Mouse (Mus musculus): ENCODE measurements at regions not wholly inside any gene's neighbourhood (a gene's known extent, or its start where the extent isn't known, plus 50 kb on each side); places are given as distances from the start of the nearest gene placed in this dataset.

- TF ChIP-seq ZC3H11A (IDR thresholded peaks at IDR 0.05; ENCODE audit: borderline replicate concordance, low read depth, low read length) (no peak), ZNF384 (IDR thresholded peaks at IDR 0.05; ENCODE audit: low read depth, low read length) (no peak), CHD2 (IDR thresholded peaks at IDR 0.05; ENCODE audit: low read depth, low read length) (no peak), MAFK (IDR thresholded peaks at IDR 0.05; ENCODE audit: insufficient read depth, low read depth, low read length) (no peak), HCFC1 (IDR thresholded peaks at IDR 0.05; ENCODE audit: borderline replicate concordance, insufficient read depth, low read length) (no peak)
- Histone ChIP-seq H3K36me3 (ENCODE audit: control insufficient read depth, insufficient read depth, low read length, poor library complexity, severe bottlenecking) (no peaks in the 10 kb centered on the region), H3K9me3 (ENCODE audit: control insufficient read depth, insufficient read depth, low read depth, low read length) (no peaks in the 10 kb centered on the region), H3K9ac (ENCODE audit: insufficient read depth, low read depth, low read length, poor library complexity, severe bottlenecking) (no peak overlapping the region), H3K27ac (ENCODE audit: insufficient read depth, low read depth, low read length, poor library complexity, severe bottlenecking) (no peak overlapping the region), H3K4me1 (ENCODE audit: control insufficient read depth in 2 of 2, insufficient read depth in 2 of 2, low read length in 2 of 2, poor library complexity in 1 of 2) (no peaks in the 10 kb centered on the region), H3K4me3 (ENCODE audit: insufficient read depth in 1 of 2, low read depth in 1 of 2, low read length in 2 of 2, poor library complexity in 1 of 2, severe bottlenecking in 1 of 2) (no peak overlapping the region)
- in situ Hi-C loops (cut with MboI; ENCODE audit: low sequenced_read_pairs in 2 of 2, unreplicated experiment in 2 of 2) = no loop called here
- no peak for DNase-seq (ENCODE audit: low read depth, low spot score)
Measured at GRCm38 (mm10) chr3:51150012-51150411, 74.2 kb upstream of the Noct start.

- DNase-seq (ENCODE audit: low read depth, low spot score) = no peak
- Histone ChIP-seq H3K27ac (ENCODE audit: insufficient read depth, low read depth, low read length, poor library complexity, severe bottlenecking) (no peak overlapping the region), H3K4me3 (ENCODE audit: insufficient read depth in 1 of 2, low read depth in 1 of 2, low read length in 2 of 2, poor library complexity in 1 of 2, severe bottlenecking in 1 of 2) (no peak overlapping the region), H3K36me3 (ENCODE audit: control insufficient read depth, insufficient read depth, low read length, poor library complexity, severe bottlenecking) (no peaks in the 10 kb centered on the region), H3K9me3 (ENCODE audit: control insufficient read depth, insufficient read depth, low read depth, low read length) (no peaks in the 10 kb centered on the region), H3K4me1 (ENCODE audit: control insufficient read depth in 2 of 2, insufficient read depth in 2 of 2, low read length in 2 of 2, poor library complexity in 1 of 2) (no peaks in the 10 kb centered on the region), H3K9ac (ENCODE audit: insufficient read depth, low read depth, low read length, poor library complexity, severe bottlenecking) (no peak overlapping the region)
- in situ Hi-C loops (cut with MboI; ENCODE audit: low sequenced_read_pairs in 2 of 2, unreplicated experiment in 2 of 2) = no loop called here
- TF ChIP-seq HCFC1 (IDR thresholded peaks at IDR 0.05; ENCODE audit: borderline replicate concordance, insufficient read depth, low read length) = no peak
Measured at GRCm38 (mm10) chr3:51151104-51151503, 73.1 kb upstream of the Noct start.

GRCm38 (mm10) chr3:51155621-51156020 is 68.6 kb upstream of the Noct start:
- in situ Hi-C loops (cut with MboI; ENCODE audit: low sequenced_read_pairs in 2 of 2, unreplicated experiment in 2 of 2) = no loop called here
- Histone ChIP-seq H3K27ac (ENCODE audit: insufficient read depth, low read depth, low read length, poor library complexity, severe bottlenecking) (no peak overlapping the region), H3K4me1 (ENCODE audit: control insufficient read depth in 2 of 2, insufficient read depth in 2 of 2, low read length in 2 of 2, poor library complexity in 1 of 2) (peaks cover 0 to 4% of the 10 kb centered on the region in 2 experiments; a peak in 1 of 4 replicates), H3K9ac (ENCODE audit: insufficient read depth, low read depth, low read length, poor library complexity, severe bottlenecking) (no peak overlapping the region), H3K9me3 (ENCODE audit: control insufficient read depth, insufficient read depth, low read depth, low read length) (no peaks in the 10 kb centered on the region), H3K36me3 (ENCODE audit: control insufficient read depth, insufficient read depth, low read length, poor library complexity, severe bottlenecking) (no peaks in the 10 kb centered on the region), H3K4me3 (ENCODE audit: insufficient read depth in 1 of 2, low read depth in 1 of 2, low read length in 2 of 2, poor library complexity in 1 of 2, severe bottlenecking in 1 of 2) (no peak overlapping the region)
- DNase-seq (ENCODE audit: low read depth, low spot score) = no peak
- TF ChIP-seq ZNF384 (IDR thresholded peaks at IDR 0.05; ENCODE audit: low read depth, low read length) = no peak
- TF ChIP-seq HCFC1 (IDR thresholded peaks at IDR 0.05; ENCODE audit: borderline replicate concordance, insufficient read depth, low read length) = no peak
- TF ChIP-seq ZC3H11A (IDR thresholded peaks at IDR 0.05; ENCODE audit: borderline replicate concordance, low read depth, low read length) = no peak
- no peak for TF ChIP-seq CHD2 (IDR thresholded peaks at IDR 0.05; ENCODE audit: low read depth, low read length)
- no peak for TF ChIP-seq MAFK (IDR thresholded peaks at IDR 0.05; ENCODE audit: insufficient read depth, low read depth, low read length)

GRCm38 (mm10) chr3:51156386-51157290 is 67.6 kb upstream of the Noct start:
- DNase-seq (ENCODE audit: low read depth, low spot score) = peak; percentile 82
- in situ Hi-C loops (cut with MboI; ENCODE audit: low sequenced_read_pairs in 2 of 2, unreplicated experiment in 2 of 2) = no loop called here
- H3K9me3 ChIP-seq (ENCODE audit: control insufficient read depth, insufficient read depth, low read depth, low read length) = no peaks in the 10 kb centered on the region
- no peak overlapping the region for H3K4me3 ChIP-seq (ENCODE audit: insufficient read depth in 1 of 2, low read depth in 1 of 2, low read length in 2 of 2, poor library complexity in 1 of 2, severe bottlenecking in 1 of 2)
- TF ChIP-seq ZNF384 (IDR thresholded peaks at IDR 0.05; ENCODE audit: low read depth, low read length) (no peak), ZC3H11A (IDR thresholded peaks at IDR 0.05; ENCODE audit: borderline replicate concordance, low read depth, low read length) (no peak), HCFC1 (IDR thresholded peaks at IDR 0.05; ENCODE audit: borderline replicate concordance, insufficient read depth, low read length) (no peak), CHD2 (IDR thresholded peaks at IDR 0.05; ENCODE audit: low read depth, low read length) (no peak), MAFK (IDR thresholded peaks at IDR 0.05; ENCODE audit: insufficient read depth, low read depth, low read length) (no peak)
- H3K4me1 ChIP-seq (ENCODE audit: control insufficient read depth in 2 of 2, insufficient read depth in 2 of 2, low read length in 2 of 2, poor library complexity in 1 of 2) = peaks cover 0 to 4% of the 10 kb centered on the region in 2 experiments; a peak in 1 of 4 replicates
- no peaks in the 10 kb centered on the region for H3K36me3 ChIP-seq (ENCODE audit: control insufficient read depth, insufficient read depth, low read length, poor library complexity, severe bottlenecking)
- H3K9ac ChIP-seq (ENCODE audit: insufficient read depth, low read depth, low read length, poor library complexity, severe bottlenecking) = peak overlapping the region; percentile 6; the same call in 1 of the 2 replicates
- no peak overlapping the region for H3K27ac ChIP-seq (ENCODE audit: insufficient read depth, low read depth, low read length, poor library complexity, severe bottlenecking)

Measured in ES-E14 (cell line).